Mouse (Mus musculus) erythroblast, adult 5-6 weeks (primary cell): ENCODE measurements around the gene Pbx3. TPM values are rescaled to one million over a fixed set of nuclear protein-coding genes. Genes with fewer than 3 reads are reported as not detected.

Experiments
- ATAC-seq: replicated peaks from 2 replicates; pipeline ENCODE4 v1.8.0; 2016; ENCODE audit warnings: moderate number of reproducible peaks, mild to moderate bottlenecking, moderate TSS enrichment, inconsistent platforms; ENCODE audit not compliant: poor library complexity, low FRiP score, severe bottlenecking
- total RNA-seq, 2 experiments: library from RNA; stranded (forward) in 1 of 2; stranded (reverse) in 1 of 2; fragments of 150-400 nt in 1 of 2; fragments of 200-764, 138-1000 nt in 1 of 2; gene quantifications; 2 replicates each; pipeline versions ENCODE4 v1.2.3 to v1.2.4; 2015 to 2017; ENCODE audit warnings: low replicate concordance in 2 of 2

The Pbx3 gene
- total RNA-seq, 2 experiments from 2014 or later, result 9.2 to 13.6 TPM

DNA sequence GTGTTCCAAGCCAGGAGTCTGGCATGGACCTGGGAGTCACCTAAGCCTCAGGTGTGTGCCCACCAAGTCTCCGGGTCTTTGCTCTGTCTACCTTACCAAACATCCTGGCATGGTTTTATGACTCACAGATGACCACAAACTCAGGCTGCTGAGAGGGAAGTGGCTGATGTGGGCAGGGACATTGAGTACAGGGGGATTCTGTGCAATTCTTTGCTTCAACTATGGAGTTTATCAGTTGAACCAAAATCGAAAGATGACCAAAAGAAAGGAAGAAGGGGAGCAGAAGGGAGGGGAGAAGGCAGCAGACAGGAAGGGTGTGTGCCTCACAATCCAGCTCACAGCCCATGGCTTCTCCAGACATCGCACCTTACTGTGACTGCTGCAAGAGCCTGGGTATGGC is 210.5 kb downstream of the Pbx3 start:
- ATAC-seq, result no peak

DNA sequence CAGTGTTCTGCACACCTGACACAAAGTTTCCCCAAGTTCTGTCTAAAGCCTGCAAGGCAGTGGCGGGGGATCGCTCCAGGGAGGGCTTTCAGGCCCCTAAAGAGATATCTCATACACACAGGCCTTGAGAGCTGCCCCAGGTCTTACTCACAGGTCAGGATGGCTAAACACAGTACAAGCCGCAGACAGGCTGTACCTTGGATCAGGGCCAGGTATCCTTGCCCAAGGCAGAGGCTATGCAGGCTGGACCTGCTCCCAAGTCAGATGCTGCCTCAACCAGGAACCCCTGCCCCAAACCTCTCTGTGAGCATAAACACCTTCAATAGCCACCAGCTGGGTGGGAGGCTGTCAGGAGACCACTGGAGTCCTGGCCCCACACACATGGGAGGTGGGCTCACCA is 215.2 kb downstream of the Pbx3 start:
- no peak for ATAC-seq

DNA sequence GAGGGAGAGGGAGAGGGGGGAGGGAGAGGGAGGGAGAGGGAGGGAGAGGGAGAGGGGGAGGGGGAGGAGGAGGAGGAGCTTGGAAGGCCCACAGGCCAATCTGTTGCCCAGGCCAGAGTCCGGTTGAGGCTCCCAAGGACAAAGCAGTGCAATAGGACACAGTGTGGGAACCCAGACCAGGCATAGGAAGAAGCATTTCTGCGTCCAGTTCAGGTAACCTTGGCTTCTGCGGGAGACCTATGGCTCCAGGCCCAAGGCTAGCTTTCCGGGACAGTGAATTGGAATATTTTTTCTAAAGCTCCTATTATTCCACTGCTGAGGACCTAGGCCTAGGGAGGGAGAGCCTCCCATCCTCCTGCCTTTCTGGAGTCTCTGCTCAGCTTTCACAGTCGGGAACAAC is 218.1 kb downstream of the Pbx3 start:
- no peak for ATAC-seq

DNA sequence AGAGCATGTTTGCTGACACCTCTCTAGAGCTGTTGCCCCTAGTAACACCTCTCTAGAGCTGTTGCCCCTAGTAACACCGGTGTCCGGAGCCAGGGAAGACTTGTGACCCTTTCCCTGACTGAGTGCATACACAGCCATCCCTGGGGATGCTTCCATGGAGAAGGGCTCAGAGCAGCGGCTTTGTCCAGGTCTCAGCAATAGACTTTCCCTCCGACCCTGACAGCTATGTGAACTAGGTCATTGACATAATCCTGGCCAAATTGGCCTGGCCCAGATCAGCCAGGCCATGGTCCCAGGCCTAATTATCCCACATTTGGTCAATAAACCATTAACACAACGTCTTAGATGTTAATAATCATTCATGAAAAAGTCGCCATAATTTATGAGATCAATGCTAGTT is 219.6 kb downstream of the Pbx3 start:
- ATAC-seq, result no peak

DNA sequence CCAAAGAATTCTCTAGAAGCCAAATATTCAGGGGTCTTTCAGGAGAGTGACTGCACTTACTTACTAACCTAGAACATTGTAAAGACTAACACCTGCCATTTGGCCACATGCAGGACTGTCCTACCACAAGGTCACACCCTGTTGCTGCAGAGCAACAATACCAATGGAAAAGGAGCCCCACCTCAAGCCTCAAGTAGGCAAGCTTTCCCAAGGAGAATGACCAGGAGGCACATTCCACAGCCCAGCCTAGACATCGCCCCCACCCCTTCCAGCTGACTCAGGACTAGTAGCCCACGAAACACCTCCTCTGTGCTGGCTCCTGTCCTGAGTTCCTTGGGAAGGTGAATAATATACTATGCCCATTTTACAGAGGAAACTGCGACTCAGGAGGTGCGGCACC is 222.4 kb downstream of the Pbx3 start:
- no peak for ATAC-seq

DNA sequence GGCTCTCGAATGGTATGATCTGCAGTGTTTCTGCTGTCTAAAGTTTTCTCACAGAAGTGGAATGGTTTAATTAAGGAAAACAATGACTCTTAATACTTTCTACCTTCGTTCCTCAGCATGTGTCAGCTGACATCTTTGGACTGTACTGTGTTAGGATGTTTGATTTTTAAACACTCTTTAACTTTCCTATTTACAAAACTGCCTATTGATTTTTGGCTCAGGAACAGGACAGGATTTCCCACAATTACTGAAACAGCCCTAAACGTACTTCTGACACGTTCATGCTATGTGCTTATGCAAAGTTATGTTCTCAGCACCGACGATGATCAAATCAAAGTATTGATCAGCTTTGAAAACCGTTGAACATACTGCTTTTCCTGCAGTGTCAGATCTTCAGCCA is 224.7 kb downstream of the Pbx3 start:
- ATAC-seq, result no peak

DNA sequence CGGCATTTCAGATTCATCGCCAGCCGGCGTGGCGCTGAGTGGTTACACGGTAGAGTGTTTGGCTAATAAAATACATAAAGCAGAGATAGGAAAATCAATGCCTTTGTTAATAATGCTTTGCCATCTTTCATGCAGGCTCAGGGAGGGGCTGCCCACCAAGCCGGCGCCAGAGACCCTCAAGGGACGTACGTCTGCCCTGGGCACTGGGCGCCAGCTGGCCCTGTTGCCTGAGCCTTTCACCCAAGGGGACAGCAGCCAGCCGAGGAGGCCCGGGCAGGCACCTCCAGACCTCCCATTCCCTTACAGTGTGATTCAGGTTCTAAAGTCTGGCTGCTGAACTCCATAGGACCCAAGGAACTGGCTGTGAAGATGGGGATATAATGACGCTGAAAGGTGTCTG is 225.5 kb downstream of the Pbx3 start:
- ATAC-seq, result no peak

DNA sequence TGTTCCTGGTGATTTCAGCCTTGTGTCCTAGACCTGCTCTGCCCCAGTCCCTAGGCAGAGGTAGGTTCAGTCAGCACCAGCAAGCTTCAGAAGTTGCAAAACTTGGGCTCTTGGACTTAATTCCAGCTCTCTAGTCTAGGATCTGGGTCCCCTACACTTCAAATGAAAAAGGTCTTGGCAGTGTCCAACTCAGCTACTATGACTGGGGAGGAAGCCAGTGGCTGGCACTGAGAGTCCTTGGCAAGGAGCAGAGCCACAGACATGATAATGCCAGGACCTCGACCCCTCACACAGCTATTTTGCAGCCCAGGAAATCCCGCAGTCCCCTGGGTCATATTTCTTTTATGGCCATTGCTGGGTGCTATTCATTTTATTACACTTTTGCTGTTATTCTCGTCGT is 225.9 kb downstream of the Pbx3 start:
- no peak for ATAC-seq

DNA sequence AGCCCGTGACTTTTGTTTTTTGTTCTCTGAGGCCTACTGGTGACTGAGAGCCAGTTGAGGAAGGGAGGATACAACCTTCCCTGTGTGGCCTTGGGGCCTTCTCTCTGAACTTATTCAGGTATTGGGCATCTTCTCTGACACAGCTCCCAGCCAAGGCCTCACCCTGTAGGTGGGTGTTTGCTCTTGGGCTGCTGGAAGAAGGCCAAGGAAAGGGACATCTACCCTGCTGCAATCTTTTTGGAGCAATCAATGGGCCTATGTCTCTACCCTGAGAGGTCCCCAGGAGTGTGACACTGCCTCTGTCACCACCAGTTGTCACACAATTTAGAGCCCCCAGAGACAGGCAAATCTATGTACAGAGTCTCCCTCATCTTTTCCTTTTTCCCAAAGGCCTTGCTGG is 226.5 kb downstream of the Pbx3 start:
- ATAC-seq, result no peak

DNA sequence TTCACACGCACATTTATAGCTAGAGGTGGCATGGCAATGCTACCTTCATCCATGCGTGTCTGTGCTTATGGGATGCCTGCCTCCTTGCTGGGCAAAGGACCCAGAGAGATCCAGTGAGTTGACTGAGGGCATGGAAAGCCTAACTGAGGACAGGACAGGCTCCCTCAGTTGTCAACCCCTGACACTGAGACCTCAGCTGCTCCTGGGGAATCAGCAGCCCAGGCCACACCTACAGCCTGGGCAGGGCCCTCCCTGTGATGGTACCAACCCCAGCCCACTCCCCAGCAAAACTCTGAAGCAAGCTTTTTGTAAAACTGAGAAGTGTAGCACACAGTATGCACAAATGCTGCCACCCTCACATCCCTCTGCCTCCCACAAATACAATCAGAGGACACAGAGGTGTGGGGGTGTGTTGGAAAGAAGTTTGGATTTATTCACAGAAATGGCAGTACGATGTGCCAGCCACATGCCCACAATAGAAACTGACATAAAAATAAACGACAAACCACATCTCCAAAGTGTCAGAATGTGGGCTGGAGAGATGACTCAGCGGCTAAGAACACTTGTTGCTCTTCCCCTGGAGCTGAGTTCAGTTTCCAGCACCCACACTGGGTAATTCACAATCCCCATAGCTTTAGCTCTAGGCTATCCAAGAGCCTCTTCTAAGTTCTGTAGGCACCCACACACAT is 233.3 kb downstream of the Pbx3 start:
- no peak for ATAC-seq

DNA sequence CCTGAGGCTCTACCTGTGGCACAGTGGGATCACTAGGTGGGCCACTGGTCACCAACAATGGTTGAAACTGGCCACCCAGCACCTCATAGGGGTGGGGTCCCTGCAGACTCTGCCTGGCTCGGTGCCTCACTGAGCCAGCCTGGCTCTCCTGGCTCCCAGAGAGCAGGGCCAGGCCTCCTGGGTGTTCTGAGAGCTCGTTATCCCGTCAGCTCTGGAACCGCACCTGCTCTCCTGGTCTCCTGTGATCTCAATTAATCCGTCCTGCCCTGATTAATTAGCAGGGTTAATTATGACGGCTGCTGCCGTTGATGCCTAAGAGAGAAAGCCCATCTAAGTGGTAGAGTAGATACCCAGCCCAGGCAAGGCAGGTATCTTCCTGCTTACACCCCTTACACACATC is 237.6 kb downstream of the Pbx3 start:
- ATAC-seq, result no peak

DNA sequence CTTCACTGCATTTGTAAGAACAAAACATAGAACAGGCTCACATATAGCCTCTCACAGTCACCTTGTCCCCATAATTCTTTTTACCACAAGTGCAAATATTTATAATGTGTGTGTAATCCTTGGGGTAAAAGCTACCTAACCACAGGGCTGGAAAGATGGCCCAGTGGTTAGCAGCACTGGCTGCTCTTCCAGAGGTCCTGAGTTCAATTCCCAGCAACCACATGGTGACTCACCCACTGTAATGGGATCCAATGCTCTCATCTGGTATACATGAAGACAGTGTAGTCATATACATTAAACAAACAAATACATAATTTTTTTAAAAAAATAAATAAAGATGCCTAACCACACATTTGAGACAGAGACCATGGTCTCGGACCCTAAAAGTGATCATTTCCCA is 240.2 kb downstream of the Pbx3 start:
- ATAC-seq, result no peak

DNA sequence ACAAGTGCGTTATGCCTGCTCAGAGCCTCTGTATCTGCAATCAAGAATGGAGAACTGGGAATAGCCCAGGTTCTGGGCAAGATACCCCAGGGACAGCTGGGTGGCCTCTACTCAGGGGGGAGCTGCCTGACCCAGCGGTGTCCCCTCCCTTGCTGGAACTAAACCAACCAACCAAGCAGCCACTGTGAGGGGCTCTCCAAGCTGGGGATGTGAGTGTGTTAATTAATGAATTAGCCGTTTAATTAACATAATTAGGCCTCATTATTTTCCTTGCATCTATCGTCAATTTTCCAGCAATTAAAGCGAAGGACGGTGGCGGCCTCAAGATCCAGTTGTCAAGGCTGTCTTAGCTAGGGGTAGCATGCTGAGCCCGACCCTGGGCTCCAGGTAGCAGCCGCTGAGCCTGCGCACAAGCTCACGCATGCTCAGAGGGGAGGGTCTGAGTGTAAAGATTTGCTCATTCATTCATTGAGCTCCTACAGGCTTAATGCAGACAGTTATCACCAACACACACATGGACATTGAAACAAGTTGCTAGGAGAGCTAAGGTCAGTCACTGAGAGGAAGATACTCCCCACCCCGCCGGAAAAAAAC is 243.2 kb downstream of the Pbx3 start:
- ATAC-seq, result no peak

DNA sequence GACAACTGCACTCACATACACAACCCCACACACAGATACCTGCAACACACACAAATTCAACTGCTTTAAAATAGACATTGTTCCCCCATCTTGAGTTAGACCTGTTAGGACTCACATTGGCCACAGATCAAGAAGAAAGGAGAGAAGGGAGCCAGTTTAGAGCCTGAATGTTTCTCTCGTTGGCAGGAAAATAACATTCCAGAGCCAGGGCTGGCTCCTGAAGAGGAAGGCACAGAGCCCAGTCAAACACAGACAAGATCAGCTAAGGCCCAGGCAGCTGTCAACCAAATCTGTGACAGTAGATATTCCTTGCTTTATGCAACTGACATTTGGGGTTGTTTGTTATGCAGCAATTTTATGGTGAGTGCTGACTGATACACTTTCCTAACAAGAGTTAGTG is 245.1 kb downstream of the Pbx3 start:
- no peak for ATAC-seq

DNA sequence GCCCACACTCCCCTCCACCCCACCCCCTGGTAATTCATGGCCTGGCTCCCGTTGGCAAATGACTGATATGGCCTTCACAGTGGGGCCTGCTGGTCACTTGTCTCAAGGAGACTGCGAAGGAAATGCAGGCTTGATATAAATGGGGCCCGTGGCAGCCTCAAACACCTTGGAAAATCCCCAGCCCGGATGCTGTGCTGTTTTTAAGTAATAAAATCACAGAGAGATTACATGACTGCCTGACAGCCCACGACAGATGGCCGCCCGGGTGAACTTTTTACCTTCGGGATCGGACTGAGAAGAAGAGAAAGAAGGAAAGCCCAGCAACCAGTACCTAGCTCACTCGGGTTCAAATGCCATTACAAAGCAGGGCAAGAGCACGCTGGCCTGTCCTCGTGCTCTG is 249.0 kb downstream of the Pbx3 start:
- ATAC-seq, result no peak

Other genes with a start within 250 kb of the Pbx3 start
- 4.8 and 10.0 TPM in 2 replicates for gene Mapkap1, start 33.6 kb upstream of the Pbx3 start, total RNA-seq (2015; ENCODE audit: low replicate concordance)
- 17.1 and 17.8 TPM in 2 replicates for gene Mapkap1, start 33.6 kb upstream of the Pbx3 start, total RNA-seq (2017; ENCODE audit: low replicate concordance)